In genomic region chr5:133264976-133265375, GRCm38 (mm10) we compare ENCODE assay signal across 17 mouse cellular contexts.
DNase-seq lines count a peak whose midpoint lies in the region; ATAC-seq lines count a peak whose summit lies in the region.
"Had no signal": no experiment of that assay in that cellular context is flagged by ENCODE, and none has a peak within 500 bp of the region (broad histone marks: within the 10 kb centered on the region; RNA-seq: fewer than 3 reads in every experiment).

No protein-coding gene starts in this region.

- no peak overlapping the region for H3K4me2 ChIP-seq in forebrain, embryonic 14.5 days (ENCODE audit: low read length)
- no peak overlapping the region for H3K4me2 ChIP-seq in forebrain, embryonic 11.5 days (ENCODE audit: low read depth, low read length, severe bottlenecking)
- H3K4me2 ChIP-seq: neural tube, embryonic 15.5 days had no signal

- H3K27me3 ChIP-seq in forebrain, embryonic 14.5 days (replicated peaks; ENCODE audit: control insufficient read depth, insufficient read depth, low read length): no peaks in the 10 kb centered on the region
- H3K27me3 ChIP-seq in forebrain, embryonic 11.5 days (ENCODE audit: control insufficient read depth, insufficient read depth, low read length): no peaks in the 10 kb centered on the region
- H3K27me3 ChIP-seq: neural tube, embryonic 15.5 days had no signal

- 47% methylated on average over 7 of the region's 7 CpGs for WGBS in forebrain, embryonic 14.5 days
- 83% methylated on average over 7 of the region's 7 CpGs for WGBS in forebrain, embryonic 11.5 days

- no peak overlapping the region for H3K9ac ChIP-seq in forebrain, embryonic 14.5 days (ENCODE audit: low read length)
- H3K9ac ChIP-seq in forebrain, embryonic 11.5 days (ENCODE audit: low read length): no peak overlapping the region
- H3K9ac ChIP-seq: liver, embryonic 14.5 days; neural tube, embryonic 15.5 days had no signal

- peak; percentile 65 for DNase-seq in forebrain, embryonic 14.5 days (ENCODE audit: low spot score)
- DNase-seq in forebrain, embryonic 11.5 days (ENCODE audit: low spot score): no peak
- DNase-seq in left cerebral cortex, postnatal 4 days: peak; percentile 20
- DNase-seq in left cerebral cortex, postnatal 36 days (ENCODE audit: low spot score in 2 of 2): no peak
- DNase-seq in cerebellum, postnatal 10 days: peak; percentile 53 to 60
- DNase-seq in thymus, postnatal 36 days: no peak
- DNase-seq in thymus, adult 18-20 months: no peak
- DNase-seq: B cell, adult 2 months; gastrocnemius, postnatal 36 days; heart, postnatal 14 days; thymus, postnatal 25 days had no signal

- intact Hi-C loops in left cerebral cortex, postnatal 4 days (cut with DNase I): no loop called here
- intact Hi-C loops in left cerebral cortex, postnatal 36 days (cut with DNase I): no loop called here

- H3K36me3 ChIP-seq in forebrain, embryonic 14.5 days (ENCODE audit: control insufficient read depth, insufficient read depth, low read length): no peaks in the 10 kb centered on the region
- no peaks in the 10 kb centered on the region for H3K36me3 ChIP-seq in forebrain, embryonic 11.5 days (ENCODE audit: control insufficient read depth, insufficient read depth, low read length)
- H3K36me3 ChIP-seq: heart, embryonic 10.5 days; neural tube, embryonic 15.5 days had no signal

- 0 out of 2 replicates have a peak overlapping the region, but pooled peaks have one; percentile 5 for H3K27ac ChIP-seq in forebrain, embryonic 14.5 days (ENCODE audit: low read depth, low read length)
- H3K27ac ChIP-seq in forebrain, embryonic 11.5 days (ENCODE audit: low read depth, low read length): no peak overlapping the region
- H3K27ac ChIP-seq: heart, embryonic 10.5 days; layer of hippocampus, adult 2 months; liver, embryonic 14.5 days; neural tube, embryonic 15.5 days had no signal

- no peaks in the 10 kb centered on the region for H3K9me3 ChIP-seq in forebrain, embryonic 14.5 days (replicated peaks; ENCODE audit: control insufficient read depth, low read length)
- no peaks in the 10 kb centered on the region for H3K9me3 ChIP-seq in forebrain, embryonic 11.5 days (ENCODE audit: control insufficient read depth, low read length)
- H3K9me3 ChIP-seq: heart, embryonic 10.5 days; neural tube, embryonic 15.5 days had no signal

- no peaks in the 10 kb centered on the region for H3K4me1 ChIP-seq in forebrain, embryonic 14.5 days (ENCODE audit: control insufficient read depth, insufficient read depth, low read length)
- H3K4me1 ChIP-seq in forebrain, embryonic 11.5 days (replicated peaks; ENCODE audit: control insufficient read depth, insufficient read depth, low read length): no peaks in the 10 kb centered on the region
- H3K4me1 ChIP-seq: heart, embryonic 10.5 days; neural tube, embryonic 15.5 days had no signal

- no peak for ATAC-seq in forebrain, embryonic 14.5 days
- ATAC-seq in forebrain, embryonic 11.5 days (replicated peaks; ENCODE audit: low FRiP score): no peak
- ATAC-seq: hindbrain, embryonic 16.5 days; lung, postnatal 0 days had no signal

- no peak overlapping the region for H3K4me3 ChIP-seq in forebrain, embryonic 14.5 days (ENCODE audit: low read depth, low read length)
- no peak overlapping the region for H3K4me3 ChIP-seq in forebrain, embryonic 11.5 days (ENCODE audit: low read depth, low read length)
- H3K4me3 ChIP-seq: heart, embryonic 10.5 days; layer of hippocampus, adult 2 months; neural tube, embryonic 15.5 days had no signal

Comparison
In these comparisons a context has a peak if more than half of its experiments do, and no peak if none do; other contexts are left out.
1. DNase-seq: peak in forebrain, embryonic 14.5 days (single experiment), left cerebral cortex, postnatal 4 days (single experiment) and cerebellum, postnatal 10 days (2 of 2); none in forebrain, embryonic 11.5 days (single experiment), left cerebral cortex, postnatal 36 days (0 of 2), thymus, postnatal 36 days (0 of 2) and thymus, adult 18-20 months (0 of 2).